Mouse (Mus musculus) 3134 (cell line): Measurements from ENCODE around the gene Habp4.

Experiments
- DNase-seq: peaks from one replicate; pipeline ENCODE4 v3.0.0-alpha.2; 2011; ENCODE audit warnings: low spot score; ENCODE audit not compliant: insufficient read length; ENCODE audit errors: extremely low read depth

The Habp4 gene

DNA sequence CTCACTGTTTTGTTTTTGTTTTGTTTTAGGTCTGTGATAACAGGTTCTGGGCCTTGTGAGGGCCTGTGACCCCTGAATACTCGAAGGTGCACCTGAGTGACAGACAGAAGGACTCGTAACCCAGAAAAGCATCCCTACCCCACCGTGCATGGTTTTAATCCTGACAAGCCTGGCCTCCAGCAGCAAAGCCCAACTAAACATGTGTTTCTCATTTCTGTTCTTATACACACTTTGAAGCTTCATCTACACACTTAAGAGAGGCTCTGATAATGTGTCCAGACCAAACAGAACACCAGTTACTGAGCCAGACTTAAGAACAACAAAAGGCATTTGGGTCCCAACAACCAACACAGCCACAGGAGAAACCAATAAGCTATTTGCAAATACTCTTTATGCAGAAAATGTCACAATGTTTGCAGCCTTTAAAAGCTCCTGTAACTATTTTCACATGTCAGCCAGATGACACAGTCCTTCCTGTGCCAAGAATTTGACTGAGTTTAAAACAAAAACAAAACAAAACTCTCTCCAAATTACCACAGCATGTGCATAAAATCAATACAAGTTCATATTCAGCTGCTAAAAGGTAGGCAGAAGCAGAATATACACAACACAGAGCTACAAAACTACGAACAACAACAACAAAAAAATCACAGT, 73.6 kb downstream of the Habp4 start:
- no peak for DNase-seq

GRCm38 (mm10) chr13:64235777-64236176, 74.2 kb downstream of the Habp4 start:
- DNase-seq: no peak
